Mouse (Mus musculus): ENCODE measurements at regions not wholly inside any gene's neighbourhood (a gene's known extent, or its start where the extent isn't known, plus 50 kb on each side); places are given as distances from the start of the nearest gene placed in this dataset.

- Histone ChIP-seq H3K4me2 (ENCODE audit: low read depth) (no peak overlapping the region), H3K9me3 (ENCODE audit: control insufficient read depth, low read length) (no peaks in the 10 kb centered on the region), H3K4me3 (ENCODE audit: insufficient read depth in 1 of 2, low read depth in 2 of 2, low read length in 2 of 2) (no peak overlapping the region), H3K36me3 (replicated peaks; ENCODE audit: control insufficient read depth, insufficient read depth, low read depth) (no peaks in the 10 kb centered on the region), H3K9ac (replicated peaks) (no peak overlapping the region), H3K27me3 (ENCODE audit: control insufficient read depth, insufficient read depth, low read length) (no peaks in the 10 kb centered on the region), H3K27ac (no peak overlapping the region), H3K4me1 (replicated peaks; ENCODE audit: control insufficient read depth in 2 of 2, insufficient read depth in 2 of 2, low read length in 1 of 2) (peaks cover 0 to 2% of the 10 kb centered on the region in 2 experiments; a peak in 1 of 4 replicates)
- no peak for ATAC-seq (ENCODE audit: insufficient read depth)
- no peak for DNase-seq (ENCODE audit: low read depth in 3 of 3, low spot score in 3 of 3)
- TF ChIP-seq EP300 (IDR thresholded peaks at IDR 0.05; ENCODE audit: low read depth), result no peak
Measured at GRCm38 (mm10) chr17:44438526-44438925, 250.1 kb downstream of the Clic5 start.

- WGBS (ENCODE audit: insufficient replicate concordance), result 72% methylated on average over 11 of the region's 11 CpGs
- TF ChIP-seq CTCF (IDR thresholded peaks at IDR 0.05; ENCODE audit: low read depth) (no peak), EP300 (IDR thresholded peaks at IDR 0.05; ENCODE audit: low read depth) (no peak)
- Histone ChIP-seq H3K9ac (replicated peaks) (no peak overlapping the region), H3K4me1 (replicated peaks; ENCODE audit: control insufficient read depth in 2 of 2, insufficient read depth in 2 of 2, low read length in 1 of 2) (no peaks in the 10 kb centered on the region), H3K27ac (no peak overlapping the region), H3K9me3 (ENCODE audit: control insufficient read depth, low read length) (no peaks in the 10 kb centered on the region), H3K4me3 (ENCODE audit: insufficient read depth in 1 of 2, low read depth in 2 of 2, low read length in 2 of 2) (no peak overlapping the region), H3K4me2 (ENCODE audit: low read depth) (no peak overlapping the region), H3K36me3 (replicated peaks; ENCODE audit: control insufficient read depth, insufficient read depth, low read depth) (no peaks in the 10 kb centered on the region), H3K27me3 (ENCODE audit: control insufficient read depth, insufficient read depth, low read length) (no peaks in the 10 kb centered on the region)
- ATAC-seq (ENCODE audit: insufficient read depth) (no peak), DNase-seq (ENCODE audit: low read depth in 3 of 3, low spot score in 3 of 3) (no peak)
Measured at GRCm38 (mm10) chr17:44443460-44443859, 255.1 kb downstream of the Clic5 start.

DNA sequence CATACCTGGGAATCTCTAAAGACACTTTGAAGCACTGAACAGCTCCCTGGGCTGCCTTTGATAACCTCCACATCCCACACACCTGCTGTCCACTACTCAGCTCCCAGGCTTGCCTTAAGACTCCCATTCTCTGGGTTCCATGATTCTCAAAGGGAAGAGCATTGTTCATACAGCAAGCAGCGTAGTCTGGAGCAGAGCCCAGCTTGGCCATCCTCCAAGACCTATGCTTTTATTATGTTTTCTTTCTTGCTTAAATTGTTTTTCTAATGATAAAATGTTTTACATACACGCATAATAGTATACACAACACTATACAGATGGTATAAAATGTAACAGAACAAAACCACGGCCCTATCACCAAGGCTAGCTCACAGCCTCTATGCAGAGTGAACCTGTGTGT is 257.0 kb downstream of the Clic5 start:
- Histone ChIP-seq H3K27ac (no peak overlapping the region), H3K36me3 (replicated peaks; ENCODE audit: control insufficient read depth, insufficient read depth, low read depth) (no peaks in the 10 kb centered on the region)

More for the DNA sequence above, 257.0 kb downstream of the Clic5 start:
- WGBS (ENCODE audit: insufficient replicate concordance), result 71% methylated on average over 3 of the region's 3 CpGs
- no peak for TF ChIP-seq CTCF (IDR thresholded peaks at IDR 0.05; ENCODE audit: low read depth)
- no peak for TF ChIP-seq EP300 (IDR thresholded peaks at IDR 0.05; ENCODE audit: low read depth)
- no peak overlapping the region for H3K9ac ChIP-seq (replicated peaks)
- H3K9me3 ChIP-seq (ENCODE audit: control insufficient read depth, low read length), result no peaks in the 10 kb centered on the region
- no peak overlapping the region for H3K4me3 ChIP-seq (ENCODE audit: insufficient read depth in 1 of 2, low read depth in 2 of 2, low read length in 2 of 2)
- ATAC-seq (ENCODE audit: insufficient read depth), result no peak
- no peak overlapping the region for H3K4me2 ChIP-seq (ENCODE audit: low read depth)
- no peaks in the 10 kb centered on the region for H3K4me1 ChIP-seq (replicated peaks; ENCODE audit: control insufficient read depth in 2 of 2, insufficient read depth in 2 of 2, low read length in 1 of 2)
- H3K27me3 ChIP-seq (ENCODE audit: control insufficient read depth, insufficient read depth, low read length), result no peaks in the 10 kb centered on the region
- DNase-seq (ENCODE audit: low read depth in 3 of 3, low spot score in 3 of 3), result no peak
